Mouse (Mus musculus): Measurements from ENCODE around the gene Ube2c.

DNA sequence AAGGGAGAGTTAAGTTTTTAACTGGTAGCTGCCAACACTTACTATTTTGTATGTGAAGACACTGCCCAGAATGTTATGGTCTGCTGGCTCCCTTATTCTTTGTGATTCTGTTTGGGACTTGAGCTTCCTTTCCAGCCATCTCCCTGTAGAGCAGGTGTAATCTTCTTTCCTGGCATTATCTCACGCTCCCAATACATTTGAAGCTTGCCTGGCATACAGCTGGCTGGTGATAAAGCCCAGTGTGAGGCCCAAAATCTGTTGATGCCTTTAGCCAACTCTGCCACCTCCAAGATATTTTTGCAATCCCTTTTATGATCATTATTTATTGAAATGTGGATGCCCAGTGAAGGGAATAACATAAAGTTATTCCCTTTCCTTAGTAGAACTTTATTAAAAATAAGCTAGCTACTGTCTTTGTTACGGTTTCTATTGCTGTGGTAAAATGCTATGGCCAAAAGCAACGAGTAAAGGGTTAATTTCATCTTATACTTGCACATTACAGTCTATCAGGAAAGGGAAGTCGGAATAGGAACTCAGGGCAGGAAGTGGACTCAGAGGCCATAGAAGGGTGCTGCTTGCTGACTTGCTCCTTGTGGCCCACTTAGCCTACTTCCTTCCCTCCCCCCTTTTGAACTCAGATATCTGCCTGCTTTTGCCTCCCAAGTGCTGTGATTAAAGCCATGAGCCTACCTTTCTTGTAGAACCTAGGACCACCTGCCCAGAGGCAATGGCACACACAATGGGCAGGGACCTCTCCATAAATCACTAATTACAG, 9.5 kb upstream of the Ube2c start:
- TF ChIP-seq EP300 (optimal IDR thresholded peaks at IDR 0.05) (no peak), CTCF (IDR thresholded peaks at IDR 0.05; ENCODE audit: low read depth) (no peak)

All from stomach, postnatal 0 days (tissue).